Mouse (Mus musculus) heart, postnatal 0 days (tissue): Measurements from ENCODE around the gene Ppp2r3a. TPM values are rescaled to one million over a fixed set of nuclear protein-coding genes. Genes with fewer than 3 reads are reported as not detected.

Experiments
- ATAC-seq: fragments of 200-750 bp; cut with Nextera tagmentation; 2 replicates; pipeline ENCODE4 v1.8.0; 2017; ENCODE audit warnings: low read depth, moderate number of reproducible peaks, moderate library complexity; ENCODE audit not compliant: insufficient read depth
- DNase-seq: peaks from one replicate; pipeline ENCODE4 v3.0.0-alpha.2; 2016; ENCODE audit warnings: low spot score
- H3K27ac ChIP-seq: fragments of 300-500 bp; sonication (generic); 2 replicates; pipeline ENCODE4 v1.5.1; 2014; ENCODE audit warnings: low read depth, mild to moderate bottlenecking
- H3K27me3 ChIP-seq: fragments of 300-500 bp; sonication (generic); 2 replicates; pipeline ENCODE4 v1.6.1; 2014; ENCODE audit warnings: low read length, mixed read lengths; ENCODE audit not compliant: control insufficient read depth, insufficient read depth
- H3K36me3 ChIP-seq: fragments of 300-500 bp; sonication (generic); replicated peaks from 2 replicates; pipeline ENCODE4 v1.6.1; 2014; ENCODE audit warnings: low read length, mixed read lengths; ENCODE audit not compliant: control insufficient read depth, insufficient read depth
- H3K4me1 ChIP-seq: fragments of 300-500 bp; sonication (generic); 2 replicates; pipeline ENCODE4 v1.6.1; 2014; ENCODE audit warnings: antibody characterized with exemption; ENCODE audit not compliant: control insufficient read depth, insufficient read depth
- H3K4me2 ChIP-seq: fragments of 300-500 bp; sonication (generic); 2 replicates; pipeline ENCODE4 v1.6.1; 2014; ENCODE audit warnings: low read depth, mild to moderate bottlenecking, low read length, moderate library complexity
- H3K4me3 ChIP-seq: fragments of 300-500 bp; sonication (generic); 2 replicates; pipeline ENCODE4 v1.5.1; 2014; ENCODE audit warnings: low read depth, low read length
- H3K9ac ChIP-seq: fragments of 300-500 bp; sonication (generic); replicated peaks from 2 replicates; pipeline ENCODE4 v1.6.1; 2014; ENCODE audit warnings: low read depth, low read length, mixed read lengths
- H3K9me3 ChIP-seq: fragments of 300-500 bp; sonication (generic); replicated peaks from 2 replicates; pipeline ENCODE4 v1.6.1; 2016; ENCODE audit warnings: low read length; ENCODE audit not compliant: control insufficient read depth
- CTCF ChIP-seq: IDR thresholded peaks from 2 replicates; pipeline ENCODE4 v1.5.1; 2016; ENCODE audit warnings: antibody characterized with exemption, control low read depth, low read depth
- EP300 ChIP-seq: IDR thresholded peaks from 2 replicates; pipeline ENCODE4 v1.6.1; 2016; ENCODE audit warnings: antibody characterized with exemption, low read depth
- WGBS: fragments of 180-500 bp; shearing (Covaris S2); extraction: QIAGEN DNeasy Blood & Tissue Kit; methylation state at CpG from one replicate; pipeline ENCODE4 v1.1.7; 2014; 5-methylcytosine and 5-hydroxymethylcytosine counted together
- polyA plus RNA-seq: library from polyadenylated mRNA; unstranded; fragments of >200 nt; fragmentation: Nextera tagmentation; extraction: Ambion mirVana; gene quantifications from 2 replicates; pipeline ENCODE4 v1.2.1, GENCODE M21; 2015
- total RNA-seq: library from RNA; depleted of rRNA; stranded (reverse); fragments of >200 nt; gene quantifications from 2 replicates; pipeline ENCODE4 v1.2.3, GENCODE M21; 2014; ENCODE audit warnings: low replicate concordance

The Ppp2r3a gene
- total and polyA plus RNA-seq, 2 experiments from 2014 or later = 63.3 to 99.0 TPM

GRCm38 (mm10) chr9:101152872-101153271 lies 98.7 kb downstream of the Ppp2r3a start:
- TF ChIP-seq CTCF = no peak
- no peak overlapping the region for H3K9ac ChIP-seq
- no peaks in the 10 kb centered on the region for H3K4me1 ChIP-seq
- no peaks in the 10 kb centered on the region for H3K27me3 ChIP-seq
- H3K4me2 ChIP-seq = no peak overlapping the region
- H3K36me3 ChIP-seq = peaks cover 32% of the 10 kb centered on the region
- 72% methylated on average over 5 of the region's 5 CpGs for WGBS
- no peak for DNase-seq
- H3K4me3 ChIP-seq = no peak overlapping the region
- ATAC-seq = no peak
- H3K9me3 ChIP-seq = no peaks in the 10 kb centered on the region
- no peak overlapping the region for H3K27ac ChIP-seq

- Histone ChIP-seq H3K27ac (no peak overlapping the region), H3K4me3 (no peak overlapping the region), H3K27me3 (no peaks in the 10 kb centered on the region), H3K4me2 (no peak overlapping the region), H3K36me3 (peaks cover 62% of the 10 kb centered on the region), H3K4me1 (no peaks in the 10 kb centered on the region), H3K9me3 (no peaks in the 10 kb centered on the region), H3K9ac (no peak overlapping the region)
- DNase-seq (no peak), ATAC-seq (no peak)
- 90% methylated on average over 4 of the region's 4 CpGs for WGBS
- TF ChIP-seq CTCF (no peak), EP300 (no peak)
Measured at GRCm38 (mm10) chr9:101143635-101144034, 108.0 kb downstream of the Ppp2r3a start.

- Histone ChIP-seq H3K27ac (no peak overlapping the region), H3K4me3 (no peak overlapping the region), H3K4me1 (peaks cover 11% of the 10 kb centered on the region; the same call in 1 of the 2 replicates), H3K4me2 (no peak overlapping the region), H3K36me3 (peaks cover 38% of the 10 kb centered on the region), H3K27me3 (no peaks in the 10 kb centered on the region), H3K9ac (no peak overlapping the region), H3K9me3 (no peaks in the 10 kb centered on the region)
- ATAC-seq (0 out of 2 replicates have a peak, but pooled peaks have one; percentile 15), DNase-seq (no peak)
- 47% methylated on average over 8 of the region's 8 CpGs for WGBS
- TF ChIP-seq CTCF = no peak
- no peak for TF ChIP-seq EP300
Measured at GRCm38 (mm10) chr9:101114182-101114884, 137.3 kb downstream of the Ppp2r3a start.

GRCm38 (mm10) chr9:101113317-101113716 lies 138.3 kb downstream of the Ppp2r3a start:
- Histone ChIP-seq H3K9ac (no peak overlapping the region), H3K4me2 (no peak overlapping the region), H3K9me3 (no peaks in the 10 kb centered on the region), H3K4me1 (peaks cover 11% of the 10 kb centered on the region; the same call in 1 of the 2 replicates), H3K27me3 (no peaks in the 10 kb centered on the region), H3K27ac (0 out of 2 replicates have a peak overlapping the region, but pooled peaks have one; percentile 20), H3K4me3 (no peak overlapping the region), H3K36me3 (peaks cover 42% of the 10 kb centered on the region)
- ATAC-seq (no peak; the same call in 1 of the 2 replicates), DNase-seq (peak; percentile 17)
- WGBS = 62% methylated on average over 4 of the region's 4 CpGs
- no peak for TF ChIP-seq CTCF
- no peak for TF ChIP-seq EP300

- no peak overlapping the region for H3K9ac ChIP-seq
- peaks cover 50% of the 10 kb centered on the region for H3K36me3 ChIP-seq
- ATAC-seq (peak; percentile 48; the same call in 1 of the 2 replicates), DNase-seq (peak; percentile 68)
- H3K27me3 ChIP-seq = no peaks in the 10 kb centered on the region
- H3K9me3 ChIP-seq = no peaks in the 10 kb centered on the region
- H3K4me1 ChIP-seq = peaks cover 11% of the 10 kb centered on the region; the same call in 1 of the 2 replicates
- 4% methylated on average over 3 of the region's 3 CpGs for WGBS
- H3K4me3 ChIP-seq = no peak overlapping the region
- no peak overlapping the region for H3K4me2 ChIP-seq
- peak overlapping the region; percentile 33 for H3K27ac ChIP-seq
- no peak for TF ChIP-seq EP300
- TF ChIP-seq CTCF = no peak
Measured at GRCm38 (mm10) chr9:101110013-101110412, 141.6 kb downstream of the Ppp2r3a start.
